In the genomic region with DNA sequence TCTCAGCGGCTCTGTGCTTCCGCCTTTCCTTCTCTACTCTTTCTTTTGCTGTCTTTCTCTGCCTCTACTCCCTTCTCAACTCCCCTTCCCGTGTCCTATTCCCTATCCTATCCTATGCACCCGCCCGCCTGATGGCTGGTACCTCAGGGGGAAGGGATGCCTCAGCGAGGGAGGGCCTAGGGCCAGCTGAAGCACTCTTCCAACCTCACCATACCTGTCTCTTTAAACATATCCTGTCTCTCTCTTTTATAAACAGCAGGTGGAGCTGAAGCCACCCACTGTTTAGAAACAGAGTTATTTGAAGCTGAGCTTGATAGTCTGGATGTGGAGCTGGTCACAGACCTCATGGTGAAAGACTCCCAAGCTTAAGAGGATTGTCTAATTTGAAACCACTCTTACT, we compare ENCODE assay signal across 37 mouse cellular contexts. TPM values are rescaled to one million over a fixed set of nuclear protein-coding genes. Genes with fewer than 3 reads are reported as not detected.
DNase-seq lines count a peak whose midpoint lies in the region; ATAC-seq and TF ChIP-seq lines count a peak whose summit lies in the region.
"Had no signal": no experiment of that assay in that cellular context is flagged by ENCODE, and none has a peak within 500 bp of the region (broad histone marks: within the 10 kb centered on the region; RNA-seq: fewer than 3 reads in every experiment).

No protein-coding gene starts in this region.

- no peak overlapping the region for H3K4me2 ChIP-seq in liver, postnatal 0 days (ENCODE audit: low read depth, low read length)
- no peak overlapping the region for H3K4me2 ChIP-seq in liver, embryonic 12.5 days
- H3K4me2 ChIP-seq in midbrain, embryonic 16.5 days (ENCODE audit: low read length): no peak overlapping the region
- H3K4me2 ChIP-seq: embryonic facial prominence, embryonic 13.5 days; heart, embryonic 11.5 days; kidney, embryonic 15.5 days; limb, embryonic 15.5 days; lung, embryonic 14.5 days; stomach, embryonic 15.5 days had no signal

- H3K4me3 ChIP-seq in heart, adult 2 months: no peak overlapping the region
- no peak overlapping the region for H3K4me3 ChIP-seq in liver, postnatal 0 days (ENCODE audit: low read depth, low read length)
- H3K4me3 ChIP-seq in liver, embryonic 12.5 days: no peak overlapping the region
- no peak overlapping the region for H3K4me3 ChIP-seq in midbrain, embryonic 16.5 days (ENCODE audit: low read depth, low read length)
- H3K4me3 ChIP-seq: embryonic facial prominence, embryonic 13.5 days; erythroblast, embryonic 14.5 days; gastrocnemius, adult 2 months; hindbrain, embryonic 10.5 days; kidney, embryonic 15.5 days; left cerebral cortex, adult 2 months; limb, embryonic 15.5 days; megakaryocyte, embryonic 14.5 days; myocyte; stomach, embryonic 15.5 days had no signal

- intact Hi-C loops in heart, adult 2 months (cut with DNase I): no loop called here

- ATAC-seq in liver, postnatal 0 days: no peak
- ATAC-seq in liver, embryonic 12.5 days: no peak
- ATAC-seq in erythroid progenitor cell, adult 5-6 weeks (replicated peaks; ENCODE audit: low FRiP score, poor library complexity, severe bottlenecking): peak; percentile 63
- ATAC-seq in midbrain, embryonic 16.5 days: no peak
- ATAC-seq: forebrain, embryonic 14.5 days; hindbrain, postnatal 0 days had no signal

- H3K4me1 ChIP-seq in heart, adult 2 months (ENCODE audit: control insufficient read depth, insufficient read depth, low read length): no peaks in the 10 kb centered on the region
- H3K4me1 ChIP-seq in liver, postnatal 0 days (ENCODE audit: insufficient read depth): no peaks in the 10 kb centered on the region
- no peaks in the 10 kb centered on the region for H3K4me1 ChIP-seq in liver, embryonic 12.5 days
- H3K4me1 ChIP-seq in midbrain, embryonic 16.5 days (ENCODE audit: control insufficient read depth, insufficient read depth, low read length): no peaks in the 10 kb centered on the region
- H3K4me1 ChIP-seq: embryonic facial prominence, embryonic 13.5 days; hindbrain, embryonic 10.5 days; kidney, embryonic 15.5 days; limb, embryonic 15.5 days; megakaryocyte, embryonic 14.5 days; stomach, embryonic 15.5 days had no signal

- no peak for TF ChIP-seq EP300 in heart, adult 2 months (IDR thresholded peaks at IDR 0.05; ENCODE audit: insufficient read depth, low read depth, low read length)
- TF ChIP-seq EP300 in liver, postnatal 0 days (IDR thresholded peaks at IDR 0.05; ENCODE audit: low read depth): no peak

- no peak for DNase-seq in heart, adult 2 months
- DNase-seq in heart, adult 11 months: no peak
- no peak for DNase-seq in liver, postnatal 0 days
- no peak for DNase-seq in layer of hippocampus, postnatal 10 days (ENCODE audit: low spot score in 2 of 2)
- DNase-seq: adrenal gland, adult 2 months; cerebellum, adult 18-20 months; cerebellum, postnatal 14 days; embryo, embryonic 11 days; gastrocnemius, adult 2 months; heart, postnatal 10 days; kidney, adult 11 months; kidney, postnatal 36 days; layer of hippocampus, adult 9-11 months; left cerebral cortex, postnatal 4 days; lung, embryonic 14.5 days; midbrain, embryonic 14.5 days; right cerebral cortex, adult 18-20 months; thymus, adult 18-20 months; thymus, postnatal 36 days had no signal

- no peaks in the 10 kb centered on the region for H3K27me3 ChIP-seq in heart, adult 2 months (ENCODE audit: control insufficient read depth, insufficient read depth, low read length)
- no peaks in the 10 kb centered on the region for H3K27me3 ChIP-seq in liver, postnatal 0 days (ENCODE audit: insufficient read depth, low read length)
- no peaks in the 10 kb centered on the region for H3K27me3 ChIP-seq in liver, embryonic 12.5 days (replicated peaks)
- H3K27me3 ChIP-seq in midbrain, embryonic 16.5 days (ENCODE audit: control insufficient read depth, insufficient read depth, low read depth, low read length): no peaks in the 10 kb centered on the region
- H3K27me3 ChIP-seq: embryonic facial prominence, embryonic 13.5 days; kidney, embryonic 15.5 days; limb, embryonic 15.5 days; megakaryocyte, embryonic 14.5 days; stomach, embryonic 15.5 days had no signal

- no peaks in the 10 kb centered on the region for H3K79me2 ChIP-seq in heart, adult 2 months (replicated peaks; ENCODE audit: control insufficient read depth, insufficient read depth, low read length)

- no peak overlapping the region for H3K27ac ChIP-seq in heart, adult 2 months
- H3K27ac ChIP-seq in liver, postnatal 0 days (ENCODE audit: low read depth): no peak overlapping the region
- no peak overlapping the region for H3K27ac ChIP-seq in liver, embryonic 12.5 days
- H3K27ac ChIP-seq in midbrain, embryonic 16.5 days (ENCODE audit: low read length): no peak overlapping the region
- H3K27ac ChIP-seq: embryonic facial prominence, embryonic 13.5 days; gastrocnemius, adult 2 months; hindbrain, embryonic 10.5 days; hindbrain, postnatal 0 days; kidney, embryonic 15.5 days; left cerebral cortex, adult 2 months; limb, embryonic 15.5 days; stomach, embryonic 15.5 days had no signal

- WGBS in heart, adult 2 months: 88% methylated on average over 6 of the region's 6 CpGs
- whole genome bisulfite sequencing in liver, postnatal 0 days (ENCODE audit: insufficient replicate concordance): 79% methylated on average over 6 of the region's 6 CpGs
- 80% methylated on average over 6 of the region's 6 CpGs for WGBS in liver, embryonic 12.5 days (ENCODE audit: insufficient replicate concordance)
- 91% methylated on average over 6 of the region's 6 CpGs for WGBS in midbrain, embryonic 16.5 days

- TF ChIP-seq POLR2A in heart, adult 2 months (IDR thresholded peaks at IDR 0.05; ENCODE audit: insufficient read depth, low read depth, low read length): no peak

- H3K36me3 ChIP-seq in heart, adult 2 months (ENCODE audit: control insufficient read depth, insufficient read depth, low read length): no peaks in the 10 kb centered on the region
- no peaks in the 10 kb centered on the region; the same call in 1 of the 2 replicates for H3K36me3 ChIP-seq in liver, postnatal 0 days (replicated peaks; ENCODE audit: insufficient read depth, low read length)
- no peaks in the 10 kb centered on the region for H3K36me3 ChIP-seq in liver, embryonic 12.5 days
- no peaks in the 10 kb centered on the region for H3K36me3 ChIP-seq in midbrain, embryonic 16.5 days (ENCODE audit: control insufficient read depth, insufficient read depth, low read length)
- H3K36me3 ChIP-seq: embryonic facial prominence, embryonic 13.5 days; hindbrain, embryonic 10.5 days; kidney, embryonic 15.5 days; limb, embryonic 15.5 days; stomach, embryonic 15.5 days had no signal

- H3K9ac ChIP-seq in heart, adult 2 months (ENCODE audit: low read depth, low read length): no peak overlapping the region
- H3K9ac ChIP-seq in liver, postnatal 0 days (replicated peaks): no peak overlapping the region
- H3K9ac ChIP-seq in liver, embryonic 12.5 days: no peak overlapping the region
- no peak overlapping the region for H3K9ac ChIP-seq in midbrain, embryonic 16.5 days (ENCODE audit: low read depth, low read length)
- H3K9ac ChIP-seq: embryonic facial prominence, embryonic 13.5 days; kidney, embryonic 15.5 days; limb, embryonic 15.5 days; lung, embryonic 14.5 days; stomach, embryonic 15.5 days had no signal

- 0 out of 2 replicates have a peak, but pooled peaks have one; percentile 7 for TF ChIP-seq CTCF in heart, adult 2 months (IDR thresholded peaks at IDR 0.05)
- TF ChIP-seq CTCF in liver, postnatal 0 days (IDR thresholded peaks at IDR 0.05; ENCODE audit: low read depth): peak; percentile 28

- H3K9me3 ChIP-seq in liver, postnatal 0 days (ENCODE audit: low read length): 0 out of 2 replicates have a peak, but pooled peaks cover 3% of the 10 kb centered on the region
- H3K9me3 ChIP-seq in liver, embryonic 12.5 days (replicated peaks): peaks cover 3% of the 10 kb centered on the region; the same call in 1 of the 2 replicates
- H3K9me3 ChIP-seq in midbrain, embryonic 16.5 days (replicated peaks; ENCODE audit: control insufficient read depth, low read length, poor library complexity, severe bottlenecking): no peaks in the 10 kb centered on the region
- H3K9me3 ChIP-seq: embryonic facial prominence, embryonic 13.5 days; kidney, embryonic 15.5 days; limb, embryonic 15.5 days; stomach, embryonic 15.5 days had no signal

RNA-seq across cellular contexts. Expression of a gene that starts 6.4 kb away (rescaled TPM):
- total RNA-seq in heart, adult 2 months (2021): not detected
- not detected in 2 replicates for polyA plus RNA-seq in heart, adult 2 months (2012; rRNA removed)
- polyA plus RNA-seq in liver, postnatal 0 days (2015; fragmentation: Nextera tagmentation; extraction: Ambion mirVana): 3.5 and 4.4 TPM in 2 replicates
- 0.18 and 0.37 TPM in 2 replicates for polyA plus RNA-seq in liver, embryonic 12.5 days (2016; fragmentation: Nextera tagmentation; extraction: Ambion mirVana)
- not detected in 2 replicates for total RNA-seq in erythroid progenitor cell, adult 5-6 weeks (2015; ENCODE audit: low replicate concordance)
- total RNA-seq in erythroid progenitor cell, adult 5-6 weeks (2017; ENCODE audit: low replicate concordance): not detected in 2 replicates
- polyA plus RNA-seq in midbrain, embryonic 16.5 days (2015; fragmentation: Nextera tagmentation; extraction: Ambion mirVana): not detected in 2 replicates
- total RNA-seq in layer of hippocampus, postnatal 10 days (2021): 1 to 10 TPM in 1 of 2 experiments, under 1 TPM in 1; 0.57 to 1.1 TPM
- total RNA-seq: gastrocnemius, adult 2 months; heart, postnatal 10 days; hindbrain, postnatal 0 days; left cerebral cortex, adult 2 months had no signal
- polyA plus RNA-seq: embryonic facial prominence, embryonic 13.5 days; erythroblast, embryonic 14.5 days; forebrain, embryonic 14.5 days; frontal cortex, adult 2 months; heart, embryonic 11.5 days; hindbrain, embryonic 10.5 days; hindbrain, postnatal 0 days; limb, embryonic 15.5 days; midbrain, embryonic 14.5 days; myocyte; neural tube, embryonic 14.5 days had no signal

RNA-seq across cellular contexts. Expression of a gene that starts 39.0 kb away (rescaled TPM):
- total RNA-seq in heart, adult 2 months (2021): under 1 TPM in 1 of 2 experiments, not detected in 1; 0.29 TPM
- not detected in 2 replicates for polyA plus RNA-seq in heart, adult 2 months (2012; rRNA removed)
- polyA plus RNA-seq in liver, postnatal 0 days (2015; fragmentation: Nextera tagmentation; extraction: Ambion mirVana): 16.6 and 18.2 TPM in 2 replicates
- polyA plus RNA-seq in liver, embryonic 12.5 days (2016; fragmentation: Nextera tagmentation; extraction: Ambion mirVana): 0.21 and 0.37 TPM in 2 replicates
- total RNA-seq in erythroid progenitor cell, adult 5-6 weeks (2015; ENCODE audit: low replicate concordance): 2.9 TPM in 1 of 2 replicates, not detected in the other
- 0.51 and 1.8 TPM in 2 replicates for total RNA-seq in erythroid progenitor cell, adult 5-6 weeks (2017; ENCODE audit: low replicate concordance)
- 0.18 TPM in 1 of 2 replicates, not detected in the other for polyA plus RNA-seq in midbrain, embryonic 16.5 days (2015; fragmentation: Nextera tagmentation; extraction: Ambion mirVana)
- total RNA-seq in layer of hippocampus, postnatal 10 days (2021): under 1 TPM; 0.18 to 0.27 TPM
- total RNA-seq: hindbrain, postnatal 0 days had no signal
- polyA plus RNA-seq: adrenal gland, adult 2 months; embryonic facial prominence, embryonic 13.5 days; erythroblast, embryonic 14.5 days; forebrain, embryonic 14.5 days; hindbrain, postnatal 0 days; limb, embryonic 15.5 days; lung, embryonic 14.5 days; myocyte; neural tube, embryonic 14.5 days had no signal

RNA-seq across cellular contexts. Expression of a gene that starts 53.5 kb away (rescaled TPM):
- 10 to 100 TPM; 46.1 to 51.1 TPM for total RNA-seq in heart, adult 2 months (2021)
- polyA plus RNA-seq in heart, adult 2 months (2012; rRNA removed): 11.5 and 22.1 TPM in 2 replicates
- 64.3 and 66.1 TPM in 2 replicates for polyA plus RNA-seq in liver, postnatal 0 days (2015; fragmentation: Nextera tagmentation; extraction: Ambion mirVana)
- polyA plus RNA-seq in liver, embryonic 12.5 days (2016; fragmentation: Nextera tagmentation; extraction: Ambion mirVana): 65.8 and 67.3 TPM in 2 replicates
- 22.2 and 27.0 TPM in 2 replicates for total RNA-seq in erythroid progenitor cell, adult 5-6 weeks (2015; ENCODE audit: low replicate concordance)
- total RNA-seq in erythroid progenitor cell, adult 5-6 weeks (2017; ENCODE audit: low replicate concordance): 9.5 and 13.5 TPM in 2 replicates
- 80.5 and 82.6 TPM in 2 replicates for polyA plus RNA-seq in midbrain, embryonic 16.5 days (2015; fragmentation: Nextera tagmentation; extraction: Ambion mirVana)
- 10 to 100 TPM; 33.5 to 35.6 TPM for total RNA-seq in layer of hippocampus, postnatal 10 days (2021)

RNA-seq across cellular contexts. Expression of a gene that starts 53.6 kb away (rescaled TPM):
- total RNA-seq in heart, adult 2 months (2021): 1 to 10 TPM; 6.2 to 6.5 TPM
- polyA plus RNA-seq in heart, adult 2 months (2012; rRNA removed): 1.3 and 2.1 TPM in 2 replicates
- 2.2 and 2.5 TPM in 2 replicates for polyA plus RNA-seq in liver, postnatal 0 days (2015; fragmentation: Nextera tagmentation; extraction: Ambion mirVana)
- polyA plus RNA-seq in liver, embryonic 12.5 days (2016; fragmentation: Nextera tagmentation; extraction: Ambion mirVana): 4.3 and 4.6 TPM in 2 replicates
- 1.1 TPM in 1 of 2 replicates, not detected in the other for total RNA-seq in erythroid progenitor cell, adult 5-6 weeks (2015; ENCODE audit: low replicate concordance)
- 0.98 and 3.6 TPM in 2 replicates for total RNA-seq in erythroid progenitor cell, adult 5-6 weeks (2017; ENCODE audit: low replicate concordance)
- polyA plus RNA-seq in midbrain, embryonic 16.5 days (2015; fragmentation: Nextera tagmentation; extraction: Ambion mirVana): 13.0 and 14.7 TPM in 2 replicates
- total RNA-seq in layer of hippocampus, postnatal 10 days (2021): 10 to 100 TPM; 16.7 to 18.3 TPM
- polyA plus RNA-seq: erythroblast, embryonic 14.5 days had no signal

RNA-seq across cellular contexts. Expression of a gene that starts 59.4 kb away (rescaled TPM):
- not detected for total RNA-seq in heart, adult 2 months (2021)
- not detected in 2 replicates for polyA plus RNA-seq in heart, adult 2 months (2012; rRNA removed)
- polyA plus RNA-seq in liver, postnatal 0 days (2015; fragmentation: Nextera tagmentation; extraction: Ambion mirVana): 8.7 and 13.6 TPM in 2 replicates
- polyA plus RNA-seq in liver, embryonic 12.5 days (2016; fragmentation: Nextera tagmentation; extraction: Ambion mirVana): 0.20 and 0.24 TPM in 2 replicates
- not detected in 2 replicates for total RNA-seq in erythroid progenitor cell, adult 5-6 weeks (2015; ENCODE audit: low replicate concordance)
- not detected in 2 replicates for total RNA-seq in erythroid progenitor cell, adult 5-6 weeks (2017; ENCODE audit: low replicate concordance)
- not detected in 2 replicates for polyA plus RNA-seq in midbrain, embryonic 16.5 days (2015; fragmentation: Nextera tagmentation; extraction: Ambion mirVana)
- total RNA-seq in layer of hippocampus, postnatal 10 days (2021): not detected
- total RNA-seq: gastrocnemius, adult 2 months; gastrocnemius, postnatal 4 days; heart, postnatal 10 days; hindbrain, postnatal 0 days; left cerebral cortex, adult 2 months; left cerebral cortex, postnatal 4 days had no signal
- polyA plus RNA-seq: adrenal gland, adult 2 months; embryonic facial prominence, embryonic 13.5 days; erythroblast, embryonic 14.5 days; forebrain, embryonic 14.5 days; frontal cortex, adult 2 months; heart, embryonic 11.5 days; hindbrain, embryonic 10.5 days; hindbrain, postnatal 0 days; limb, embryonic 15.5 days; lung, embryonic 14.5 days; midbrain, embryonic 14.5 days; myocyte; neural tube, embryonic 14.5 days had no signal

Comparison
In these comparisons a context has a peak if more than half of its experiments do, and no peak if none do; other contexts are left out.
1. RNA of a gene that starts 39.0 kb away (polyA plus RNA-seq): 16.6 to 18.2 TPM in liver, postnatal 0 days; 0.21 to 0.37 TPM in liver, embryonic 12.5 days, 0.18 TPM in midbrain, embryonic 16.5 days and not detected in heart, adult 2 months; every median in the first group is over 10 times any median in the second.